Mouse (Mus musculus): ENCODE data around the gene Lin54. TPM values are rescaled to one million over a fixed set of nuclear protein-coding genes. Genes with fewer than 3 reads are reported as not detected.

Gene Lin54
- polyA plus RNA-seq, 1 experiment from 2014 or later = 11.7 TPM

- under 1% methylated on average over 79 of the region's 82 CpGs for WGBS
- peak within 1 kb of the TSS; percentile 95 for H3K27ac ChIP-seq
- H3K4me3 ChIP-seq (replicated peaks) = peak within 1 kb of the TSS; percentile 96
- peak within 1 kb of the TSS; percentile 83 for H3K9ac ChIP-seq
- H3K9me3 ChIP-seq (replicated peaks) = no peaks in the 10 kb centered on the region
- peak within 1 kb of the TSS; percentile 68 for H3K4me2 ChIP-seq
- peaks cover 29% of the 10 kb centered on the region for H3K4me1 ChIP-seq
- ATAC-seq (replicated peaks; ENCODE audit: low FRiP score) = peak; percentile 98
- peaks cover 32% of the 10 kb centered on the region for H3K36me3 ChIP-seq
- no peaks in the 10 kb centered on the region for H3K27me3 ChIP-seq
Observed at GRCm38 (mm10) chr5:100415761-100416590, 84.5 kb downstream of the Lin54 start, which contains the start of gene Sec31a. TSS of gene Sec31a (minus strand) at chr5:100416234.

DNA sequence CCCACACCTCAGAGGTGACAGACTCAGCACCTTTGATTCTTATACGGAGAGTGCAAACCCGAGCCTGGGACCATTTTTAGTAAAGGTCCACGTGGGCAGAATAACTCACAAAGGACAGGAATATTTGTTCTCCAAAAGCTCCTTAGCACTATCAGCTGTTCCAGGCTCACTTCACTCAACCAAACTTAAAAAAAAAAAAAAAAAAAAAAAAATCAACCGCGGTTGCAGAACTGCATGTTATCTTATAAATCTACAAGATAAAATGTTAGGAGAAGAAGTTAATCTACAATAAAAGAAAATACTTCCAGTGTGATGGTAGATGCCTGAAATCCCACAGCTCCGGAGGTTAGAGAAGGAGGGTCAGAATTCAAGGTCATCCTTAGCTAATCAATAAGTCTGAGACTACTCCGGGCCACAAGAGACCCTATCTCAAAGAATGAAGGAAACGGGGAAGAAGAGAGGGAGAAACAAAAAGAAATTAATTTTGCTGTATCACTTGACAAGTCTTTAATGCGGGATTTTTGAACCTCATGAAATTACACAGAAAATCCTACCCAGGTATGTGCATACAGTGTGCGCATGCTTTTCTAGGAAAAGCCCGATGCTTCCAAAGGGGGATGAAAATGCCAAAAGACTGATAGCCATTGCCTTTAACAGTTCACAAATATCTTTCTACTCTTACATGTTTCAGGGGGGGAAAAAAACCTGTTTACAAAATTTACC is 85.8 kb downstream of the Lin54 start:
- no peak for ATAC-seq (replicated peaks; ENCODE audit: low FRiP score)
- Histone ChIP-seq H3K27ac (no peak overlapping the region), H3K36me3 (peaks cover 21% of the 10 kb centered on the region), H3K4me2 (peak overlapping the region; percentile 64), H3K27me3 (no peaks in the 10 kb centered on the region), H3K9ac (peak overlapping the region; percentile 83), H3K4me3 (replicated peaks) (peak overlapping the region; percentile 96), H3K9me3 (replicated peaks) (no peaks in the 10 kb centered on the region), H3K4me1 (peaks cover 29% of the 10 kb centered on the region)
- WGBS = 24% methylated on average over 11 of the region's 11 CpGs

GRCm38 (mm10) chr5:100412886-100413285 is 87.6 kb downstream of the Lin54 start:
- Histone ChIP-seq H3K9me3 (replicated peaks) (no peaks in the 10 kb centered on the region), H3K27ac (no peak overlapping the region), H3K27me3 (no peaks in the 10 kb centered on the region), H3K4me1 (peaks cover 29% of the 10 kb centered on the region), H3K36me3 (peaks cover 11% of the 10 kb centered on the region), H3K9ac (no peak overlapping the region), H3K4me2 (no peak overlapping the region; the same call in 1 of the 2 replicates), H3K4me3 (replicated peaks) (no peak overlapping the region)
- ATAC-seq (replicated peaks; ENCODE audit: low FRiP score) = no peak
- WGBS = 57% methylated on average over 3 of the region's 3 CpGs

- Histone ChIP-seq H3K4me2 (no peak overlapping the region), H3K9me3 (replicated peaks) (no peaks in the 10 kb centered on the region), H3K4me1 (peaks cover 26% of the 10 kb centered on the region), H3K36me3 (peaks cover 31% of the 10 kb centered on the region), H3K9ac (no peak overlapping the region), H3K4me3 (replicated peaks) (no peak overlapping the region), H3K27ac (no peak overlapping the region), H3K27me3 (no peaks in the 10 kb centered on the region)
- no peak for ATAC-seq (replicated peaks; ENCODE audit: low FRiP score)
- 90% methylated on average over 5 of the region's 5 CpGs for WGBS
Observed at GRCm38 (mm10) chr5:100410281-100410680, 90.2 kb downstream of the Lin54 start.

- no peak for ATAC-seq (replicated peaks; ENCODE audit: low FRiP score)
- Histone ChIP-seq H3K36me3 (peaks cover 47% of the 10 kb centered on the region), H3K9me3 (replicated peaks) (no peaks in the 10 kb centered on the region), H3K4me2 (no peak overlapping the region), H3K4me3 (replicated peaks) (no peak overlapping the region), H3K27ac (no peak overlapping the region), H3K9ac (no peak overlapping the region), H3K4me1 (peaks cover 11% of the 10 kb centered on the region), H3K27me3 (no peaks in the 10 kb centered on the region)
- WGBS = 82% methylated on average over 5 of the region's 5 CpGs
Observed at GRCm38 (mm10) chr5:100408485-100408884, 92.0 kb downstream of the Lin54 start.

GRCm38 (mm10) chr5:100396753-100397152 is 103.7 kb downstream of the Lin54 start:
- no peak for ATAC-seq (replicated peaks; ENCODE audit: low FRiP score)
- Histone ChIP-seq H3K9me3 (replicated peaks) (no peaks in the 10 kb centered on the region), H3K9ac (no peak overlapping the region), H3K4me1 (no peaks in the 10 kb centered on the region), H3K27ac (no peak overlapping the region), H3K4me2 (no peak overlapping the region), H3K27me3 (no peaks in the 10 kb centered on the region), H3K36me3 (peaks cover 89% of the 10 kb centered on the region), H3K4me3 (replicated peaks) (no peak overlapping the region)
- WGBS = 98% methylated on average over 3 of the region's 3 CpGs

- Histone ChIP-seq H3K9me3 (replicated peaks) (no peaks in the 10 kb centered on the region), H3K4me1 (no peaks in the 10 kb centered on the region), H3K27ac (no peak overlapping the region), H3K4me2 (no peak overlapping the region), H3K27me3 (no peaks in the 10 kb centered on the region), H3K36me3 (peaks cover 98% of the 10 kb centered on the region), H3K4me3 (replicated peaks) (no peak overlapping the region), H3K9ac (no peak overlapping the region)
- WGBS = 87% methylated on average over 3 of the region's 3 CpGs
- ATAC-seq (replicated peaks; ENCODE audit: low FRiP score) = no peak
Observed at GRCm38 (mm10) chr5:100393681-100394080, 106.8 kb downstream of the Lin54 start.

DNA sequence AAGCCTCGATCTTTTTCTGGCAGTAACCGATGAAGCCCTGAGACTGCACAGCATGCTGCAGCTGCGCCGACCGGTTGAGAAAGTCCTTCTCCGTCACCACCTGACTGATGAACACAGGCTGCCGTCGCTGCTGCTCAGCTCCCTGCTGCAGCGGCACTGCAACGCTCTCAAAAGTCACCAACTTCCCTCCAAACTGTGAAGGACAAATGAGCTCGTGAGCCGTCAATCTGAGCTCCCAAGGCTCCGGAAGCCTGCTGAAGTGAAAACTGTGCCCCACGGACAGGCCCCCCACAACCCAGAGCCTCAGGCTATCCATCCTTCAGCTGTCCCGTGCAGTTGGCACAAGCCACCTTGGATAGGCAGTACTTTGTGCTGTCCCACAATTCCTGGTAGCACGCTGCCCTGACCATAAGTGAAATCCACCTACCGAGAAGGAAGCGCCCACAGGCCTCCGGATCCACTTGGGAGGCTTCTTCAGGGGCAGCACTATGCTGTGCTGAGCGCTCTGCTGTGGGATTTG is 107.9 kb downstream of the Lin54 start:
- no peaks in the 10 kb centered on the region for H3K27me3 ChIP-seq
- WGBS = 93% methylated on average over 20 of the region's 20 CpGs
- H3K4me2 ChIP-seq = no peak overlapping the region
- H3K36me3 ChIP-seq = peaks cover 95% of the 10 kb centered on the region
- no peak overlapping the region for H3K27ac ChIP-seq
- no peaks in the 10 kb centered on the region for H3K4me1 ChIP-seq
- no peak for ATAC-seq (replicated peaks; ENCODE audit: low FRiP score)
- H3K9ac ChIP-seq = no peak overlapping the region
- H3K4me3 ChIP-seq (replicated peaks) = no peak overlapping the region
- no peaks in the 10 kb centered on the region for H3K9me3 ChIP-seq (replicated peaks)

Small RNA genes lying within 50 kb of the gene (microRNA-seq; reads per million reads assigned to microRNA genes)
- not detected for gene Gm23222

Other genes with a start within 250 kb of the Lin54 start
- gene Sec31a, start 84.4 kb downstream of the Lin54 start, polyA plus RNA-seq (2015; fragmentation: Nextera tagmentation; extraction: Ambion mirVana) = 158 and 174 TPM in 2 replicates
- 192 and 194 TPM in 2 replicates for gene Cops4, start 17.7 kb upstream of the Lin54 start, polyA plus RNA-seq (2015; fragmentation: Nextera tagmentation; extraction: Ambion mirVana)
- 89.5 and 101 TPM in 2 replicates for gene Plac8, start 71.6 kb upstream of the Lin54 start, polyA plus RNA-seq (2015; fragmentation: Nextera tagmentation; extraction: Ambion mirVana)
- gene Coq2, start 174.5 kb upstream of the Lin54 start, polyA plus RNA-seq (2015; fragmentation: Nextera tagmentation; extraction: Ambion mirVana) = 60.8 and 62.5 TPM in 2 replicates
- 3.3 and 4.2 TPM in 2 replicates for gene Hpse, start 219.1 kb upstream of the Lin54 start, polyA plus RNA-seq (2015; fragmentation: Nextera tagmentation; extraction: Ambion mirVana)